Mouse (Mus musculus) lung, adult 2 months (tissue): Measurements from ENCODE around the gene Ptprd. TPM values are rescaled to one million over a fixed set of nuclear protein-coding genes. Genes with fewer than 3 reads are reported as not detected.
"Not testable (repeated sequence)": the region's sequence is repeated elsewhere in the genome, so short reads cannot be mapped to it uniquely, and the experiment has no call there.

ENCODE experiments used
- DNase-seq: peaks from one replicate; pipeline ENCODE4 v3.0.0; 2022
- H3K4me1 ChIP-seq: fragments of 200-500 bp; 2 replicates; pipeline ENCODE4 v1.6.1; 2011; ENCODE audit warnings: low read length; ENCODE audit not compliant: control insufficient read depth, insufficient read depth
- H3K4me3 ChIP-seq: fragments of 200-500 bp; replicated peaks from 2 replicates; pipeline ENCODE3; 2011; ENCODE audit warnings: low read depth, mild to moderate bottlenecking, control low read depth, low read length; ENCODE audit errors: extremely low read depth
- CTCF ChIP-seq: fragments of 200-500 bp; IDR thresholded peaks from 2 replicates; pipeline ENCODE4 v1.5.1; 2011; ENCODE audit warnings: mild to moderate bottlenecking, low read length, control low read depth; ENCODE audit not compliant: insufficient read depth
- POLR2A ChIP-seq: fragments of 200-500 bp; IDR thresholded peaks from 2 replicates; pipeline ENCODE4 v1.6.1; 2011; ENCODE audit warnings: low read depth, mild to moderate bottlenecking, control low read depth, low read length, borderline replicate concordance; ENCODE audit errors: extremely low read depth
- WGBS: fragments of 180-500 bp; shearing (Covaris S2); methylation state at CpG from one replicate; pipeline ENCODE4 v1.1.7; 2018; 5-methylcytosine and 5-hydroxymethylcytosine counted together
- polyA plus RNA-seq: library from polyadenylated mRNA; depleted of rRNA; stranded (reverse); fragments of >200 nt; gene quantifications from 2 replicates; pipeline ENCODE4 v1.2.3, GENCODE M21; 2012

The Ptprd gene
- polyA plus RNA-seq, 1 experiment, result 13.4 TPM

GRCm38 (mm10) chr4:76137901-76138300 lies 2073.9 kb downstream of the Ptprd start:
- Histone ChIP-seq H3K4me1 (no peaks in the 10 kb centered on the region), H3K4me3 (no peak overlapping the region)
- WGBS, result 83% methylated on average over 3 of the region's 3 CpGs
- DNase-seq, result no peak
- TF ChIP-seq POLR2A (no peak), CTCF (no peak)

DNA sequence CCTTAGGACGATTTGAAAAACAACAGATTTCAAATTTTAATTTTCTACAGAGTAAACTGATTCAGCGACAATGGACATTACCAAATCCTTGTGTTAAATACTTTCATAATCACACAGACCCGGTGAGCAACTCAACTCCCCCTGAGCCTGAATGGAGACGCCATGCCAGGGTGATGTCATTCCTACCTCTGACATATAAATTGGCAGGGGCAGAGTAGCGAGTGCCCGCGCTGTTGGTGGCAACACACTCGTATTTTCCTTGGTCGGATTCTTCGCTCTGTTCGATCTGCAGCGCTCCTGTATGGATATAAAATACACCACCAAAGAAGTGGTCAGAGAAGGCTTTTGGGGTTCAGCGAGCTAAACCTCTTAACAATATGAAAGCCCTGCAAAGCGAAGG lies 2075.1 kb downstream of the Ptprd start:
- DNase-seq, result no peak
- Histone ChIP-seq H3K4me3 (no peak overlapping the region), H3K4me1 (no peaks in the 10 kb centered on the region)
- 89% methylated on average over 14 of the region's 14 CpGs for WGBS
- TF ChIP-seq POLR2A (no peak), CTCF (no peak)

DNA sequence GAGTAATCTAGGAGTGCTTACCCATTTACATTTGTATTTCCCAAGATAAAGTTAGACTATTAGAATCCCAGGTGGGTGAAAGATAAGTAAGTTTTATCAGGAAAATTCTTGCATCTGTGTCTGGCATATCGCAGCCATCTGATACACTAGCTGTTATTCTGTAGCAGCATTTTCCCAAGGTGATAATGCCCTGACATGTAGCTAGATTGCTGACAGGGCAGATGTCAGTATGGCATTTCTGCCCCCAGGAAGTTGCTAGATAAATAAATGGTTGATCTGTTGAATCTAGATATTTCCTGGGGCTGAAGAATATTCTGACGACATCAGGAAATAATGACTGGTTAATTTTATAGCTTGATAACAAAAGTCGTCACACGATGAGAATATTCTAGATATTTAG lies 2119.9 kb downstream of the Ptprd start:
- no peak for DNase-seq
- TF ChIP-seq CTCF, result no peak
- no peak for TF ChIP-seq POLR2A
- H3K4me3 ChIP-seq, result no peak overlapping the region
- no peaks in the 10 kb centered on the region for H3K4me1 ChIP-seq
- 72% methylated on average over 4 of the region's 4 CpGs for WGBS

GRCm38 (mm10) chr4:76089866-76090265 lies 2121.9 kb downstream of the Ptprd start:
- H3K4me1 ChIP-seq, result no peaks in the 10 kb centered on the region
- TF ChIP-seq CTCF (no peak), POLR2A (no peak)
- H3K4me3 ChIP-seq, result no peak overlapping the region
- no peak for DNase-seq

DNA sequence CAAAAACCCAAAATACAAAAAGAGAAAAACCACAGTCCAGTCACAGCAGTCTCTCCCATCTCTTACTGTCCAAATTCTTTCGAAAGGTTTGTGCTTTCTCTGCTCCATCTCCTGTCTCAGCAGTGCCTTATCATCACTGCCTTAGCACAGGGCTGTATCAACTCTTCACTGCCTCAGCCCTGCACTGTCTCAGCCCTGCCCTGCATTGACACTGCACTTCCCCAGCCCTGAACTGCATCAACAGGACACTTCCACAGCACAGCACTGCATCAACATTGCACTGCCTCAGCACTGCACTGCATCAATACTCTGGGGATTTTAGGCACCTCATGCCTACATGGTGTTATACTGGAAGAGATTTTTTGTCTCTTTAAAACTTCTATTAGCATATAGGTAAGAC lies 2135.7 kb downstream of the Ptprd start:
- Histone ChIP-seq H3K4me3 (no peak overlapping the region), H3K4me1 (no peaks in the 10 kb centered on the region)
- TF ChIP-seq CTCF, result no peak
- TF ChIP-seq POLR2A, result no peak
- 94% methylated on average over 1 of the region's 1 CpGs for WGBS
- no peak for DNase-seq

GRCm38 (mm10) chr4:76073286-76073685 lies 2138.5 kb downstream of the Ptprd start:
- no peak overlapping the region for H3K4me3 ChIP-seq

GRCm38 (mm10) chr4:76071720-76072119 lies 2140.0 kb downstream of the Ptprd start:
- DNase-seq, result no peak
- 85% methylated on average over 6 of the region's 6 CpGs for WGBS
- Histone ChIP-seq H3K4me1 (no peaks in the 10 kb centered on the region), H3K4me3 (no peak overlapping the region)
- no peak for TF ChIP-seq CTCF
- no peak for TF ChIP-seq POLR2A

More at GRCm38 (mm10) chr4:76073286-76073685, 2138.5 kb downstream of the Ptprd start:
- WGBS, result 83% methylated on average over 3 of the region's 3 CpGs
- TF ChIP-seq CTCF (no peak), POLR2A (no peak)
- DNase-seq, result no peak
- H3K4me1 ChIP-seq, result no peaks in the 10 kb centered on the region

- no peaks in the 10 kb centered on the region for H3K4me1 ChIP-seq
- no peak for DNase-seq
- 84% methylated on average over 2 of the region's 2 CpGs for WGBS
- no peak for TF ChIP-seq POLR2A
- no peak for TF ChIP-seq CTCF
- no peak overlapping the region for H3K4me3 ChIP-seq
Observed at GRCm38 (mm10) chr4:76056836-76057235, 2154.9 kb downstream of the Ptprd start.

- 50% methylated on average over 2 of the region's 2 CpGs for WGBS
Observed at GRCm38 (mm10) chr4:76045650-76046049, 2166.1 kb downstream of the Ptprd start.

DNA sequence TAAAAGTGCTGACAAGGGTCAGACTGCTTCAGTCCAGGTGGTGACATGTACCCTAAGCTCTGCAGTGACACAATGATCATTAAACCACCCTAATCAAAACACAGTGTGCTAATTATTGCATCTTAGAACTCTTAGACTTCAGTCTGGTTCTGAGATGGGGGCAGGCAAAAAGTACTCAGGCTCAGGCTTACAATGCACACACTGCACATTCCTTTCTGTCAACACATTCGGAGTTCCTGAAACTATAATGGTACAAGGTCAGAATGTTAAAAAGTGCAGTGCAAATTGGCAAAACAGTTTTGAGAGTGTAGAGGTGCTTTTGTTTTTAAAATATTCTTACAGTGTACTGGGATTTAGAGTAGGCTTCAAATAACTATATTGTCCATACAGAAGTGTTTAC lies 2167.0 kb downstream of the Ptprd start:
- WGBS, result 66% methylated on average over 1 of the region's 1 CpGs
- DNase-seq, result no peak
- Histone ChIP-seq H3K4me1 (no peaks in the 10 kb centered on the region), H3K4me3 (no peak overlapping the region)
- TF ChIP-seq POLR2A (no peak), CTCF (no peak)

More at GRCm38 (mm10) chr4:76045650-76046049, 2166.1 kb downstream of the Ptprd start:
- DNase-seq, result no peak
- H3K4me3 ChIP-seq, result no peak overlapping the region
- no peak for TF ChIP-seq POLR2A
- TF ChIP-seq CTCF, result no peak
- no peaks in the 10 kb centered on the region for H3K4me1 ChIP-seq

DNA sequence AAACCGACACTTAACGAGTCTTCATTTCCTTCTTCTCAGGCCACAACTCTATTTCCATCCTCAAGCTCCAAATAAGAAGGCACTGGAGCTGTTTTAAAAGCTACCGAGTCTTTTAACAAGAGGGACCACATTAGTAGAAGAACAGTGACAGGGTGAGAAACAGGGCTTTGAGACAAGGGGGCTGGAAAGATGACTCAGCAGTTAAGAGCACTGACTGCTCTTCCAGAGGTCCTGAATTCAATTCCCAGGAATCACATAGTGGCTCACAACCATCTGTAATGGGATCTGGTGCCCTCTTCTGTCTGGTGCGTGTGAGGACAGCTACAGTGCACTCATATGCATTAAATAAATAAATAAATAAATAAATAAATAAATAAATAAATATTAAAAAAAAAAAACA lies 2174.6 kb downstream of the Ptprd start:
- H3K4me1 ChIP-seq, DNase-seq, H3K4me3 ChIP-seq: not testable (repeated sequence)
- 77% methylated on average over 4 of the region's 4 CpGs for WGBS
